Mouse (Mus musculus): ENCODE measurements around the gene Catsperz. TPM values are rescaled to one million over a fixed set of nuclear protein-coding genes. Genes with fewer than 3 reads are reported as not detected.

Catsperz gene
- total RNA-seq, 2 experiments from 2014 or later, result not detected

GRCm38 (mm10) chr19:6943709-6944108 is 18.5 kb upstream of the Catsperz start:
- DNase-seq, result no peak

DNA sequence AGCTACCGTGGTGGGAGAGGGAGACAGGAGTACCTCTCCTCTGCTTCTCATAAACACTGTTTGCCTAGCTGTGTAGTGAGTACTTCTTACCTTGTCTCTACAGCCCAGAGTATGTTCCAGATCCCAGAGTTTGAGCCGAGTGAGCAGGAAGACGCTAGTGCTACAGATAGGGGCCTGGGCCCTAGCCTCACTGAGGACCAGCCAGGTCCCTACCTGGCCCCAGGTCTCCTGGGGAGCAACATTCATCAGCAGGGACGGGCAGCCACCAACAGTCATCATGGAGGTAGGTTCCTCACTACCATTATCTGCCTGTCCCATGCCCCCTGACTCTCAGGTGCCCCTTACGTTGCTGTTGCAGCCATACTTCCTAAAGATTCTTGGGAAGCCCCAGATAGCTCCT is 17.6 kb upstream of the Catsperz start:
- no peak for DNase-seq

DNA sequence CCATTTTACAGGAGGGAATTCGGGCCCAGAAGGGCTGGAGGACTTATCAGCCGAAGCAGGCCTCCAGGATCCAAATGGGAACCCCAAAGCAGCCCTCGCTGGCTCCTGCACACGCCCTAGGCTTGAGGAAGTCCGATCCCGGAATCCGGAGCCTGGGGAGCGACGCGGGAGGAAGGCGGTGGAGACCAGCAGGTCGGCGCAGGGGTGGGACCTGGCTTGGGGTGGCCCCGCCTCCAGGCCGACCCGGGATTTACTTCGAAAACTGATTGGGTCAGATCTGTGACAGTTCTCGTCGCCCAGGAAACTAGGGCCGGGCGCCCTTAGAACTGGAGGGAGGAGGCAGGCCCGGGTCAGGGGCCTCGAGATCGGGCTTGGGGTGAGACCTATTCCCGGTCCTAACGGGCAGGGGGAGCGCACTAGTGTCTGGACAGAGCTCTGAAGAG is 17.1 kb upstream of the Catsperz start, which contains the start of gene Gpr137:
Gpr137 (minus strand) TSS at position 232 of the 443 bp plus-strand sequence.
- peak; percentile 98 for DNase-seq

DNA sequence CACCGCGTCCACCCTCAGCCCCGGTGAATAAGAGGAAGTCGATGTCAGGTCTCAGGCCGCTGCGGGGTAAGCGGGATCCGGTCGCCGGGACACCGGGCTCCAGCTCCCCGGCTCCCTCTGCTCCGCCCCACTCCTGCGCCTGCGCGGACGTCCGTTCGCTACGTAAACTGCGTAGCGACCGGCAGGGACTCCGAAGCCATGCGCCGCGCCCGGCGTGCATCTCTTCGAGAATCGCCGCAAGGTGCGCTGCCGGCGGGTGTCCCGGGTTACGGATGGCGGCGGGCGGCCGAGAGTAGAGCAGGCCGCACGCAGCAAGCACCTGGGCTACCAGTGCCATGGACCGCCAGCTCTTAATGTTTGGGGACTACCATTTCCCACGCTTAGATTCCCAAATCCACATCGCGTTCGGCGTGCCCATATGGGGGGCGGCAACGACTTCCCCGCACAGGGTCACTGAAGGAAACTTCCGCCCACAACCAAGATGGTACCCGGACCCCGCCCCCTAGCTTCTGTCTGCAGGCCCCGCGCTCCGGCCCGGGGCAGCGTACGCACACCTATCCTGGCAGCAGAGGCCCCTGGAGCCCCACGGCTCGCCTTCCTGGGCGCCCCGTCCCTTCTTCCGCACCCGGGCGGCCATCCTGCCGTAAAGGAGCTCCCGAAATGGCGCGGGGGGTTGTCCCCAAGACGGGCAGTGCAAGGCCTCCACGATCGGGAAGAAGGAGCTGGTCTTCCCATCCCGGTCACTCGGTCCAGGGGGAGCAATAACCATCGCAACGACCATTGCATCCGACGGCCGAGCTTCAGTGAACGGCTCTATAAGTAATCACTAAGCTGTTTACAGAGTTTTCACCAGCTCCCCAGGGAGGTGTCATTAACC is 16.4 kb upstream of the Catsperz start, which contains the start of gene Bad:
Bad (plus strand) TSS at position 490 of the 877 bp plus-strand sequence.
- DNase-seq, result peak; percentile 96

GRCm38 (mm10) chr19:6940396-6941351 is 15.5 kb upstream of the Catsperz start:
- no peak for DNase-seq

- DNase-seq, result no peak
Observed at GRCm38 (mm10) chr19:6939106-6940002, 14.2 kb upstream of the Catsperz start.

- DNase-seq, result no peak
Observed at GRCm38 (mm10) chr19:6937541-6938465, 12.6 kb upstream of the Catsperz start.

DNA sequence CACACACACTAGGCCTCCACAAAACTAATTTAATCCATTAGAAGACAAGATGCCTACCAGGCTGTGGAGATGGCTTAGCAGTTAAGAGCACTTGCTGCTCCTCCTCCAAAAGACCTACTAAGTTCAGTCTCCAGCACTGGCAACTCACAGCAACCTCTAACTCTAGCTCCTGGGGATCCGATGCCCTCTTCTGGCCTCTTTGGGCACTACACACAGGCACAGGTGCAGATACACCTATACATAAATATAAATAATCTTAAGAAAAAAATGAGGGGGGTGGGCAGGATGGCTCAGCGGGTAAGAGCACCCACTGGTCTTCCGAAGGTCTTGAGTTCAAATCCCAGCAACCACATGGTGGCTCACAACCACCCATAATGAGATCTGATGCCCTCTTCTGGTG is 11.1 kb upstream of the Catsperz start:
- DNase-seq, result peak in 1 of 2 experiments; percentile 29

- DNase-seq, result no peak
Observed at GRCm38 (mm10) chr19:6934195-6934977, 9.2 kb upstream of the Catsperz start, which contains the start of gene Kcnk4. Gene Kcnk4, minus strand, starts transcription at chr19:6934515.

GRCm38 (mm10) chr19:6933436-6934194 is 8.4 kb upstream of the Catsperz start:
- peak; percentile 26 to 49 for DNase-seq

DNA sequence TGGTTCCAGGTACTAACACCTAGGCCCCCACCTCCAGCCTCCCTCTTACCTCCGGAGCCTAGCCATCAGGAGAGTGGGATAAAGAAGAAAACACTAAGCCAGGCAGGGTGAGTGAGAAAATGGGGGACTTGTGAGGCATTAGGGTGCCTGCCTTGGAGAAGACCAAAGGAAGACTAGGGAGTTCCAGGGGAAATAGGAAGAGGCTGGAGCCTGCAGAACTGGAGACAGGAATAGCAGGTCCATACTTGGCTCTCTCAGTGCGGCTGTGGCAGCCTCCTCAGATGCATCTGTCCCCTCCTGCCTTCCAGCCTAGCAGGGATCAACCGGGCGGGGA is 7.9 kb upstream of the Catsperz start:
- no peak for DNase-seq

GRCm38 (mm10) chr19:6932018-6932417 is 6.8 kb upstream of the Catsperz start:
- peak in 1 of 2 experiments; percentile 2 for DNase-seq

- DNase-seq, result no peak
Observed at GRCm38 (mm10) chr19:6931002-6931401, 5.8 kb upstream of the Catsperz start.

DNA sequence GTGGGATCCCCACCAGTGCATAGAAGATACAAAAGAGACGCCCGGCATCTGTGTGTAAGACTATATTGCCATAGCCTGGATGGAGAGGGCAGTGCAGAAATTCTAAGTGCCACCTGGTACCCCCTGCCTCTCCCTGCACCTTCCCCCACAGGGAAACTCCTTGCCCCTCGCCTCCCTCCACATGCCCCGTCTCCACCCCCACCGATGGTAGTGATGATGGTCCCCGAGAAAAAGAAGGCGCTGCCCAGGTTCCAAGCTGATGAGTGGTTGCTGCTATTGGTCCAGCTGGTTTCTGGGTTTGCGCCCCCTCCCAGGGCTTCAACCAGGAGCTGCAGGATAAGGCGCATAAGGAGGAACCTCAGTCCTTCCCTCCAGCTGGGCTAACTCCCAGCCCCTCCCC is 2.9 kb upstream of the Catsperz start:
- DNase-seq, result no peak

GRCm38 (mm10) chr19:6926559-6927255 is 1.5 kb upstream of the Catsperz start:
- DNase-seq, result peak; percentile 38 to 55

DNA sequence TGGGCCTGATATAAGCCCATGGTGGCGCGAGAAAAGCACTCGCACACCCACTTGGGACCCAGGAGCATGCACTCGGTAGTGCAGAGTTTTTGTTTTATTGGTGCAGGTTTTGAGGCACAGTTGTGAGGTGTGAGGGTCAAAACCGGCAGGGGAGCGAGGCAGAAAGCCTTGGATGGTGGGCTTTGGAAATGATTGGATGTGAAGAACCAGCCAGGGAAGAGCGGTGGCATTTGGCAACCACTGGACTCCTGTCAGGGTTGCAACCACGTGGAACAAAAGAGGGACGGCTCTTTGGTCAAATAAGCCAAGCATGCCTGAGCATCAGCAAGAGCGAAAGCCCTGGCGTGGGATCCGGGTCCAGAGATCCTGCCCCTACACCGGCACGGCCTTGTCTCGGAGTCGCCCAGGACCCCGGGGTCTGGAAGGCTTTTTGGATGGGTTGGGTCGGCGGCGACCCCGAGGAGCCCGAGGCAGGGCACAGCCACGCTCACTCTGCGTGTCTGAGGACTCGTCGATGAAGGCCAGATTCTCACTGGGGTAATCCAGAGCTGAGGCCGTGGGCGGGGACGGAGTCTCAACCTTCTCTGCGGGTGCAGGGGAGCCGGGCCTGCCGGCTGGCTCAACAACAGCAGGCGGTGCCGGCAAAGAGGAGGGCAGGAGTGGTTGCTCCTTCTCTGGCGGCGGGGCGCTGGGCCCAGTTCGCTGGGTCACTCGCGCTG is 590 bp upstream of the Catsperz start:
- no peak for DNase-seq
